Mouse (Mus musculus) stomach, postnatal 0 days (tissue): ENCODE results near the gene Urad. TPM values are rescaled to one million over a fixed set of nuclear protein-coding genes. Genes with fewer than 3 reads are reported as not detected.

Experiments used
- ATAC-seq: fragments of 200-750 bp; cut with Nextera tagmentation; 2 replicates; pipeline ENCODE4 v1.8.0; 2017; ENCODE audit not compliant: low FRiP score, low TSS enrichment
- DNase-seq: peaks from one replicate; pipeline ENCODE4 v3.0.0-alpha.2; 2016; ENCODE audit warnings: low spot score
- H3K27ac ChIP-seq: fragments of 300-500 bp; sonication (generic); replicated peaks from 2 replicates; pipeline ENCODE4 v1.5.1; 2014; ENCODE audit warnings: mild to moderate bottlenecking, control low read depth
- H3K27me3 ChIP-seq: fragments of 300-500 bp; sonication (generic); 2 replicates; pipeline ENCODE4 v1.6.1; 2014; ENCODE audit warnings: low read length; ENCODE audit not compliant: control insufficient read depth, insufficient read depth
- H3K36me3 ChIP-seq: fragments of 300-500 bp; sonication (generic); 2 replicates; pipeline ENCODE4 v1.6.1; 2014; ENCODE audit warnings: low read length, mixed read lengths; ENCODE audit not compliant: control insufficient read depth, insufficient read depth
- H3K4me1 ChIP-seq: fragments of 300-500 bp; sonication (generic); replicated peaks from 2 replicates; pipeline ENCODE4 v1.6.1; 2014; ENCODE audit warnings: antibody characterized with exemption; ENCODE audit not compliant: control insufficient read depth, insufficient read depth
- H3K4me2 ChIP-seq: fragments of 300-500 bp; sonication (generic); replicated peaks from 2 replicates; pipeline ENCODE4 v1.6.1; 2014; ENCODE audit warnings: low read depth, mild to moderate bottlenecking, control low read depth, moderate library complexity
- H3K4me3 ChIP-seq: fragments of 300-500 bp; sonication (generic); 2 replicates; pipeline ENCODE4 v1.5.1; 2014; ENCODE audit warnings: low read depth, low read length, control low read depth
- H3K9ac ChIP-seq: fragments of 300-500 bp; sonication (generic); 2 replicates; pipeline ENCODE4 v1.6.1; 2014; ENCODE audit warnings: mild to moderate bottlenecking, low read length, control low read depth, mixed read lengths
- H3K9me3 ChIP-seq: fragments of 300-500 bp; sonication (generic); 2 replicates; pipeline ENCODE4 v1.6.1; 2016; ENCODE audit warnings: low read length; ENCODE audit not compliant: control insufficient read depth
- CTCF ChIP-seq: IDR thresholded peaks from 2 replicates; pipeline ENCODE4 v1.5.1; 2016; ENCODE audit warnings: antibody characterized with exemption, low read depth, mild to moderate bottlenecking, moderate library complexity
- EP300 ChIP-seq: optimal IDR thresholded peaks from 2 replicates; pipeline ENCODE3; 2016; ENCODE audit warnings: antibody characterized with exemption
- WGBS: fragments of 180-500 bp; shearing (Covaris S2); extraction: QIAGEN DNeasy Blood & Tissue Kit; methylation state at CpG from one replicate; pipeline ENCODE4 v1.1.7; 2014; 5-methylcytosine and 5-hydroxymethylcytosine counted together
- polyA plus RNA-seq: library from polyadenylated mRNA; unstranded; fragments of >200 nt; fragmentation: Nextera tagmentation; extraction: Ambion mirVana; gene quantifications from 2 replicates; pipeline ENCODE4 v1.2.1, GENCODE M21; 2015

Gene Urad
- polyA plus RNA-seq, 1 experiment from 2014 or later, result not detected

DNA sequence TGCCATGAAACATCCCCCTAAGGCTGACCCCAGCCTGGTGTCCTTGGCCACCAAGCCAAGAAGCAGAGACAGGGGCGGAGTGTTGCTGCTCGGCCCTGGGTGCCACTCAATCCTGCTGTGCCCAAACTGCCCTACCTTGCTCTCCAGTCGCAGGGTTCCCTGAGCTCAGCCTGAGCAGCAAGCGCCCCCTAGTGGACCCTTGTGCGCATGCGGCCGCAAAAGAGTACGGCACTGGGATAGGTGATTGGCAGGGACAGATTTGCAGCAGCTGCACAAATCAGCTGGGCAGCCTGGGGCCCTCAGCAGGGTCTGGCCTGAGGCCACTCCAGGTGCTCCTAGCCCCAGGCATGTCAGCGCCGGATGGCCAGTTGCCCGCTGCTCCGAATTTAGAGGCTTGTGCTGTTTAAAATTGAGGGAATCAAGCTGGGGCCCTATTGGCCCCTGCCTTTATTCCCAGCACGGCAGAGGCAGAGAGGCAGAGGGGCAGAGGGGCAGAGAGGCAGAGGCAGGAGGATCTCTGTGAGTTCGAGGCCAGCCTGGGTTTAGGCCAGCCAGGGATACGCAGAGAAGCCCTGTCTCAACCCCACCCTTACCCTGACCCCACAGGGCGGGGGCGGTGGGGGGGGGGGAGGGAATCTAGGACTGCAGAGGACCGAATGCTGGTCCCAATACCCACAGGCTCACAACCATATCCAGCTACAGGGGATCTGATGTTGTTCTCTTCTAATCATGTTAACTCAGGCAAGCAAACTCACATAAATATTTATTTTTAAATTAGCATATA, 28.9 kb downstream of the Urad start:
- Histone ChIP-seq H3K36me3 (no peaks in the 10 kb centered on the region), H3K27ac (no peak overlapping the region; the same call in 1 of the 2 replicates), H3K4me3 (no peak overlapping the region), H3K27me3 (peaks cover 5% of the 10 kb centered on the region; the same call in 1 of the 2 replicates), H3K9me3 (no peaks in the 10 kb centered on the region), H3K4me1 (no peaks in the 10 kb centered on the region), H3K4me2 (0 out of 2 replicates have a peak overlapping the region, but pooled peaks have one; percentile 12), H3K9ac (no peak overlapping the region)
- DNase-seq (peak; percentile 92), ATAC-seq (peak; percentile 84)
- TF ChIP-seq CTCF (peak; percentile 96), EP300 (no peak)
- WGBS, result 21% methylated on average over 18 of the region's 18 CpGs

- Histone ChIP-seq H3K4me1 (no peaks in the 10 kb centered on the region), H3K27me3 (peaks cover under 1% of the 10 kb centered on the region; the same call in 1 of the 2 replicates), H3K9me3 (no peaks in the 10 kb centered on the region), H3K9ac (no peak overlapping the region), H3K27ac (peak overlapping the region; percentile 50; the same call in 1 of the 2 replicates), H3K4me3 (no peak overlapping the region), H3K4me2 (0 out of 2 replicates have a peak overlapping the region, but pooled peaks have one; percentile 9), H3K36me3 (no peaks in the 10 kb centered on the region)
- DNase-seq, result peak; percentile 50
- no peak for TF ChIP-seq CTCF
- TF ChIP-seq EP300, result no peak
- ATAC-seq, result peak; percentile 69
- WGBS, result 25% methylated on average over 13 of the region's 13 CpGs
These were observed 29.6 kb downstream of the Urad start for GRCm38 (mm10) chr5:147292506-147293120.

DNA sequence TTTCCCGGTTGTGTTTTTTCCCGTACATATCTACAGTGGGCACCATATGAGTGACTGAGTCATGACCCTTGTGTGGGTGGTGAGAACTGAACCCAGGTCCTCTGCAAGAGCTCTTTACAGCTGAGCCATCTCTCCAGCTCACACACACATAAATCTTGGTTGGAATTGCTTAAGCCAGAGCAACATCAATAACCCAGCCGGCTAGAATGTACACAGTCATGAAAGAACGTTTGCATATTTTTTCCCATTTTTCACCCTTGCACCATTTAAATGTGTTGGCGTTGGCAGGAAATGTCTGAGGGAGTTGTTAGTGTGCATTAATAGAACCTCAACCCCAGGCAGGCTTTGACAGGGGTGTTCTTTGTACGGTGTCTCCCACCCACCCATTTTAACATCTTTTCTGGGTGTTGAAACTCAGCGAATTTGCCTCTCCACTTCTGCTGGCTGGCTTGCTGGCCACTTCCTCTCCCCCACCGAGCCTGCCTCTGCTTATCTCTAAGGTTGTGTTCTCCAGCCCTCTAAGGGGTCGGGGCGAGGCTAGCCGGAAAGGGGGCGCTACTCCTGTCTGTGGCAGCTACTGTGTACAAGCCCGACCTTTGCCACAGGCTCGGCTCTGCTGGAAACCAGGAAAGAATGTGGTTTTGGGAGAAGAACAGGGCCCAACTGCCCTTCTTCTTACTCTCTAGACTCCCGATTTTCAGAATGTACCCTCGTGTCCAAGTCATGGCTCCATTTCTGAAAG, 30.3 kb downstream of the Urad start:
- peak overlapping the region; percentile 50; the same call in 1 of the 2 replicates for H3K27ac ChIP-seq
- TF ChIP-seq EP300, result no peak
- TF ChIP-seq CTCF, result no peak
- H3K4me1 ChIP-seq, result no peaks in the 10 kb centered on the region
- ATAC-seq, result 0 out of 2 replicates have a peak, but pooled peaks have one; percentile 9
- 0 out of 2 replicates have a peak overlapping the region, but pooled peaks have one; percentile 9 for H3K4me2 ChIP-seq
- 15% methylated on average over 16 of the region's 16 CpGs for WGBS
- no peaks in the 10 kb centered on the region for H3K9me3 ChIP-seq
- H3K9ac ChIP-seq, result no peak overlapping the region
- no peak overlapping the region for H3K4me3 ChIP-seq
- DNase-seq, result no peak
- no peaks in the 10 kb centered on the region for H3K36me3 ChIP-seq
- H3K27me3 ChIP-seq, result no peaks in the 10 kb centered on the region; the same call in 1 of the 2 replicates

- no peak overlapping the region for H3K4me2 ChIP-seq
- WGBS, result 73% methylated on average over 4 of the region's 4 CpGs
- no peak overlapping the region for H3K9ac ChIP-seq
- ATAC-seq, result no peak
- no peak for DNase-seq
- no peak overlapping the region for H3K27ac ChIP-seq
- no peaks in the 10 kb centered on the region; the same call in 1 of the 2 replicates for H3K27me3 ChIP-seq
- TF ChIP-seq EP300 (no peak), CTCF (peak; percentile 32; the same call in 1 of the 2 replicates)
- no peaks in the 10 kb centered on the region for H3K9me3 ChIP-seq
- no peaks in the 10 kb centered on the region for H3K36me3 ChIP-seq
- H3K4me1 ChIP-seq, result no peaks in the 10 kb centered on the region
- H3K4me3 ChIP-seq, result no peak overlapping the region
These were observed 37.9 kb downstream of the Urad start for GRCm38 (mm10) chr5:147284365-147284764.

- ATAC-seq, result no peak
- peaks cover 18% of the 10 kb centered on the region; the same call in 1 of the 2 replicates for H3K27me3 ChIP-seq
These were observed 44.7 kb downstream of the Urad start for GRCm38 (mm10) chr5:147277547-147277925.

More at GRCm38 (mm10) chr5:147277547-147277925, 44.7 kb downstream of the Urad start:
- Histone ChIP-seq H3K4me2 (no peak overlapping the region), H3K4me3 (no peak overlapping the region), H3K36me3 (no peaks in the 10 kb centered on the region), H3K9me3 (no peaks in the 10 kb centered on the region), H3K9ac (no peak overlapping the region), H3K4me1 (no peaks in the 10 kb centered on the region), H3K27ac (no peak overlapping the region)
- 6% methylated on average over 13 of the region's 13 CpGs for WGBS
- DNase-seq, result no peak
- TF ChIP-seq EP300 (no peak), CTCF (no peak)
